Mouse (Mus musculus) frontal cortex, postnatal 14 days (tissue): ENCODE data around the gene Gramd1b.
A peak's percentile ranks its signal among the peaks of the same experiment; 100 is the strongest.

Source experiments
- DNase-seq, 2 experiments: peaks; one replicate each; pipeline ENCODE4 v3.0.0; 2022; ENCODE audit warnings: low spot score in 2 of 2

Gene Gramd1b

DNA sequence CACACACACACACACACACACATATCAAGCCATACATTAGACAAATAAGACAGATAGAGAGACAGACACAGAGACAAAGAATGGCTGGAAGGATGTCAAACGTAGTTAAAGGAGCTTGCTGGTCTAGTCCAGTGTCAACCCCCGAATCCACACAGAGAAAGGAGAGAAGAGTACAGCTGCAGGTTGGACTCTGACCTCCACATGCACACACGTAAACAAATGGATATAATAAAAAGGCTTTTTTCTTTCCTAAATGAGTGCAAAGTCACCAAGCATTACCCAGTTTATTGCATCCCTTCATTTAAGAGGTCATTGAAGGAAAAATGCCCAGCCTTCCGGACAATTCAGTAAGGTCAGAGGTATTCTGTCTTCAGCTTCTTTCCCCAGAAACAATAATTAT lies 161.0 kb downstream of the Gramd1b start:
- no peak for DNase-seq

DNA sequence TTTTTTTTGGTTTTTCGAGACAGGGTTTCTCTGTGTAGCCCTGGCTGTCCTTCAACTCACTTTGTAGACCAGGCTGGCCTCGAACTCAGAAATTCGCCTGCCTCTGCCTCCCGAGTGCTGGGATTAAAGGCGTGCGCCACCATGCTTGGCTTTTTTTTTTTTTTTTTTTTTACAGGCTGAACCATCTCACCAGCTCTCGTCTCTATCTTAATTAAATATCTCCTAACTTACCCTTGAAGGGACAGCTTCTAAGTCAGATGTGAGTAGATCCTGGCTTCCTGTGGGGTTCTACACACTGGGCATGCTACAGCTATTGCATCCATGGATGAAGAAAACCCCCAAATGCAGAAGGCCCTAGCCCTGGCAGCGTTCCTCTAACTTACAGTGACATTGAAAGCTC lies 164.4 kb downstream of the Gramd1b start:
- DNase-seq: no peak

DNA sequence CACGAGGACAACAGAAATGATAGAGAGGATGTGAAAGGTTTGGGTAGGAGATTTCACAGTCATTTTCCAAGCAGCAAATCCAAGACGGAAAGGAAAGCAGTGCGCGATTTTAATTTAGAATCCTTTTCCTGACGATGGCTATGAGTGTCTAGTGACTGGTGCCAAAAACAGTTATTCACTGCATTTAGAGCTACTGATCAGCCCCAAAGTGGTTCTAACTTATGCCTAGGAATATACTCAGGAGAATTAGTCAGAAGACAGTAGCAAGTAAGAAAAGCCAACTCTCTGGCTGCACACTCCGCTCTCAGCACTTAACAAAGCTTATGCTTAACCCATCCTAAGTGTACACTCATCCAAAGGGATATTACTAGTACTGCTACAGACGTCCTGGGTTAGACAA lies 166.9 kb downstream of the Gramd1b start:
- DNase-seq: no peak

DNA sequence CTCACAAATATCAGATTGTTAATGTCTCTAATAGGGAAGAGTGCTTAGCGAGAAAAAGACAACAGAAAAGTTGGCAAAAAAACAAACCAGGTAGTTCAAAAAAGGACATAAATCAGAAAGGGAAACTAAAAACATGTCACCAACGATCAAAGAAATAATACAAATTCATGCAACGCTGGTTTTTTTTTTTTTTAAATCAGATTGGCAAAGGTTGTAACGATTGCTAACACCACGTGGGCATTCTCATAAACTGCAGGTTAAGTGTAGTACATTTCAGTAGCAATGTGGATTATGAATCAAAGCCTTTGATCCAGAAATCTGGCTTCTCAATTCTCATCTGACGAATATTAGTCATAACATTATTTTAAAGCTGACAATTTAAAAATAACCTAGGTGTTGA lies 169.2 kb downstream of the Gramd1b start:
- no peak for DNase-seq

DNA sequence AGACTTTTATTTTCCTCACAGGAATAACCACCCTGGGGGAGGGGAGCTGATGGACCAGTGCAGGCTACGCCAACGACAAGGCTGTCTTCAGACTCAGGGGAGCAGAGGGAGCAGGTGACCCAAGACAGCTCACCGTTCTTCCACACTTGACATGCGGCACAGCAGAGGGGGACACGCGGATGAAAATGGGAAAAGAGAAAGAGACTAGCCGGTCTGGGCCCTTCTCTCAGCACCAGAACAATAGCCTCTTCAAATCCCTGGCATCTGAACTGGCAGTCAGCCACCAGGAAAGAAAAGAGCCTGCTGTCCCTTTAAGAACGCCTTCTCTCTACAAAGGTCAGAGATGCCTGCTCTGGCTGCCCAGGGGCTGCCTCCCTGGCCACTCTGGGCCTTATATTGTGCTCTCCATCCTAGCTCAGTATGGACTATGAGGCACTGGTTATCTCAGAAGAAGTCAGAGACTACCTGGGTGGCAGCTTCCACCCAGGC lies 172.7 kb downstream of the Gramd1b start:
- DNase-seq: no peak

DNA sequence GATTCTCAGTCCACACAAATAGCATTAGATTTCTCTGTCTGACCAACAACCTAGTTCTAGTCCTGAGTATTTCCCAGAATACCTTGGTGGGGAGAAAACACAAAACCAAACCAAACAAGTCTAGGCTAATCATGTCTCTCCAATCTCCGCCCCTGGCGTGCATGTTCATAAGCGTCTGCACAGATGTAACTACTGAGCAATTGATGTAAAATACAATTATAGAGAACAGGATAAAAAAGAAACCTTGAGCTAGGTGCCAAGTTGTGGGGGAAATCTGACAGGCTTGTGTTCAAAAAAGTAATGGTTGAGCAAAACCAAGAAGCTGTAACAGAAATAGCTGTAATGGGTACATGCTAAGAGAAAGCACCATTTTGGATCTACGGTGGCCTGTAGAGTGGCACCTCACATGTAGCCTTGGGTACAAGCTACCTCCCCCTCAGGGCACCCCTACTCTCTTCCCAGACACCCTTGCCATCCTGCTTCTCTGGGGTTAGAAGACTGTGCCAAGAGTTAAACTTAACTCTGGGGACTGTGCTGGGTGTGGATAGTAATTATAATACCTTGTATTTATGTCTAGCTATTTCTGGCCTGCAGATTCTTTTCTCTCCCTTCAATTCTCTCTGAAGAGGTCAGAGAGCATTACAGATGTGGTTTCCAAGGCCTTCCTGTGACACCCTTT lies 174.3 kb downstream of the Gramd1b start:
- DNase-seq: no peak

DNA sequence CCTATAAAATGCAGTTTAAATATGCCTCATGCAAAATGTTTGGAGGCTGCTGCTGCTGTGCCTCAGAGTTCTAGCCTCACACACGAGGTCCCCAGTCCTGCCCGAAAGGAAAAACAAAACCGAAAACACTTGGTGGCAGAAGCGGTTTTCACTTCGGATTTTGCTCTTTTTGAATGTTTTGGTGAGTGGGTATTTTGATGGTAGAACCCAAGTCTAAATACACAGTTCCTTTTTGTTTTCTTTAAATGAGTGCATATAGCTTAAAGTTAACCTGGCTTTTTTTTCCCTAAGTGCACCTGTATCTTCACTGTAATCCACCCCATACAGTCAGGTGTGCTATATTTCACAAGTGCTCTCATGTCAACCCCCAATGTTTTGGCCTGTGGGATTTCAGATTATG lies 174.8 kb downstream of the Gramd1b start:
- DNase-seq: no peak

DNA sequence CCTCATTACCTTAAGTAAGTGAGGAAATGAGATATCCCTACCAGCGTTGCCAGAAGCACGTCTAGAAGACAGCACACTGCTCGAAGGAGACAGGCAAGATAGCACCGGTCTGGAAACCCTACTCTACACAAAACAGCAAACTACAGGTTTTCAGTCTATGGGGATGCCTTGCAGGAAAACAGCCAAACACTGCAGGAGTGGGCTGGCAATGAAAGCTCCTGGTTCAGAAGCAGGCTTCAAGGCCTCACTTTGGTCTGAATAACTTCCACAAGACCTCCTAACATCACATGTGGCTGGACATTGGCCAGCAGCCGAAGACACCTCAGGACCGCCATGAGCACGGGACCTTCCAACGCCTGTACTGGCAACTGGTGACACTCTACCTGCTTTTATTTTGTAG lies 175.8 kb downstream of the Gramd1b start:
- DNase-seq: no peak

DNA sequence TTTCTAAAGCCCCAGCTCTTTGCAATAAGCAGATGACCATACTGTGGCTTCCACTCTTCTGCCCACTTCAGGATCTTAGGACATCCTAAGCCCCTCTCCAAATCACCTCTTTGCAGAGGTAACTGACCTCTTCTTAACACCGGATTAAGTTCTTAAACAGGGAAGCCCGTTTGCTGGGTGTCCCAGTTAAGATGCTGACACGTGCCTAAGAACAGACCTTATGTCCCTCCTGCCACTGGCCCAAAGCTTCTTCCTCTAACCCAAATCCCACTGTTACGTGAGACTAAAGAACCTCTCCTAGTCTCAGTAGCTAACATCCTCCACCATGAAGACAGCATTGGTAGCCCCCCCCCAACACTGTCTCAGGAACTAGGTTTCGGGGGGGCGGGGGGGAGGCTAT lies 177.6 kb downstream of the Gramd1b start:
- DNase-seq: no peak

DNA sequence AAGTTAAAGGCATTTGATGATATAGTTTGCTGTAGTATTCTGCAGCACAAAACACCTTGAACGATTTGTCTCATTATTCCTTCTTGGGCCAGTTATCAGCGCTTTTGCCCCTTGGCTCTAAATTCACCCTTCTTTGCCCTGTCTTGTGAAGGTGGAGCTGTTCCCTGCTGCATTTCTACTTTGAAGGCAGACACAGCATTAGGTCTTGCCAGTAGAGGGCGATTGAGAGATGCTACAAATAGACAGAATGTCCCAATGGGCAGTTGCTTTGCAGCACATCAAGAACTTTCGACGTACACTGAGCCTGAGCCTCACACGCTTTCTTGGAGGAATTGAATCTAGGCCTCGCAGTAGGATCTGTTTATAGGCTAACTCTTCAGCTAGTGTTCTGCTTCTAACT lies 180.5 kb downstream of the Gramd1b start:
- DNase-seq: peak in 1 of 2 experiments; percentile 57

DNA sequence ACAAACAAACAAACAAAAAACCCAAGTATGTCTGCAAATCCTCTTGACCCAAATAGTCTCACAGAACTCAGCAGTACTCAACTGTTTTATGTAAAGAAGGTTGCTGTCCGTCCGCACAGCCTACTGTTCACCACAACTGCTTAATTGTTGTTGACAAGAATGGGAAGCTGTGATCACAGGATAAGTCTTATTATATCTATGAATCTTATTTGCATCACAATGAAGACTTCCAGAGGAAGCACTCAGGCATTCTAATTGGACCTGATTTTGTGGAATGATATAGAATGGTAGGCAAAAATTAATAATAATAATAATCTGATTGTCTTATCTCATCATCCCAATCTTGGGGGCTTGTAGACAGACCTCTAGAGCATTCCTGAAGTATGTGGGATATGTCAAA lies 181.1 kb downstream of the Gramd1b start:
- no peak for DNase-seq

DNA sequence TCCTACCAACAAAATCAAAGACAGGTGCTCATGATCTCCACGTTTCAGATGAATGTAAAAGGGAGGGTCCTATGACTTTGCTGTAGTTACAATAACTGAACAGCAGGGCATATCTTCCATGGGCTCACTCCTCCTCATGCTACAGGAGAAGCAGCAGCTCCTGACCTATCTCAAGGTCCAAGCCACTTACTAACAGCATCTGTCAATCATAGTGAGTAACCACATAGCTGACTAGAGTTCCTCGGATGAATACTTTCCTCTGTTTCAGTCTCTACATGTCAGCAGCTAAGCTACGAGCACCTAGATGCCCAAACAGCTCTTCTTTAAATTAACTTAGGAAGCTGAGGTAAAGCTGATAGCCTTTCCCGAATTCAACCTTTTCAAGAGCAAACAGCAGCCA lies 181.6 kb downstream of the Gramd1b start:
- no peak for DNase-seq

DNA sequence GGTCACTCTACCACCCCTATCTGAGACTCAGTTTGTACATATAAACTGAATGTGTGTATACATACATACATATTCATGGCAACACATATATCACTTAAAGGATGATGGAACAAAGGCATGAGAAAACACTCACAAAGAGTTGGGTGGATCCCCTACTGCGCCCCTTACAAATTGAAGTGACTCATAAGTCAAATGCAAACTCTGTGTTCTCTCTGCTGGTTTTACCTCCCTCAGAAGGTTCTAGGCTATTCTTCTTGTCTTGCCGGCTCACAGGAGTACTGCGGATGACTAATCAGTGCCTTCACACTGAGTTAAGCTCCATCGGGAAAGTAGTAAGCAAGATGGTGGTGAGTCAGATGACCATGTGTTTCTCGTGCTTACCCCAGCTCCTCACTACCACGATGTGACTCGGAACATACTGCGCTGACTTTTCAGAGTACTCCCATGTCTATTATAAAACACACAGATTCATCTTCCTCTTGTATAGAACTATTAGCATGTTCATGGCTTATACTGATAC lies 182.4 kb downstream of the Gramd1b start:
- no peak for DNase-seq

DNA sequence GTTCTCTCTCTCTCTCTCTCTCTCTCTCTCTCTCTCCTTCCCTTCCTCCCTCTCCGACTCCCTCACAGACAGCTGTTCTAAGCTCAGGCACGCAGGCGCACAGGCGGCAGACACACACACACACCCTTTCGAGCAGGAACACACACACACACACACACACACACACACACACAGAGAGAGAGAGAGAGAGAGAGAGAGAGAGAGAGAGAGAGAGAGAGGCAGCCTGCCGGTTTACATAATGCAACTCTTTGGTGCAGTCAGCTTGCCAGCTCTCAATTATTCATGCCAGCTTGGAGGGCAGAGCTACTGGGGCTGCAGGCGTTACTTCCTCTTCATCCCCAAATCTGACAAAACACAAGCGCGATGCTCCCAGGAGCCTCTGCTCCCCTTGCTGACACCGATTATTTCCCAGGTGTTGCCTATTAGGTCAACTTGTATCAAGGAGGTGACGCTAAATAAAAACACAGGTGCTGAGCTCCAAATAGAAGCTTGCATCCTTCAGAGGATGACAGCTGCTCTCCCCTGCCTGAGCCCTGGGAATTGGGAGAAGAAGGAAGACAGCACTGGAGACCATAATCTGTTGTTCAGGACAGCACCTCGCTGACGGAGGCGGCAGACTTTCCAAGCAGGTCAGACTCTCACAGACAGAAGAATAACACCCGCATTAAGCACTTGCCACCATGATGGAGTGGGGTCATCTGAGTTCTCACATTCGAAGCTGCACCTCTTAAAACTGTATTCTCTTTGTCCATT lies 184.8 kb downstream of the Gramd1b start:
- peak; percentile 61 to 69 for DNase-seq

DNA sequence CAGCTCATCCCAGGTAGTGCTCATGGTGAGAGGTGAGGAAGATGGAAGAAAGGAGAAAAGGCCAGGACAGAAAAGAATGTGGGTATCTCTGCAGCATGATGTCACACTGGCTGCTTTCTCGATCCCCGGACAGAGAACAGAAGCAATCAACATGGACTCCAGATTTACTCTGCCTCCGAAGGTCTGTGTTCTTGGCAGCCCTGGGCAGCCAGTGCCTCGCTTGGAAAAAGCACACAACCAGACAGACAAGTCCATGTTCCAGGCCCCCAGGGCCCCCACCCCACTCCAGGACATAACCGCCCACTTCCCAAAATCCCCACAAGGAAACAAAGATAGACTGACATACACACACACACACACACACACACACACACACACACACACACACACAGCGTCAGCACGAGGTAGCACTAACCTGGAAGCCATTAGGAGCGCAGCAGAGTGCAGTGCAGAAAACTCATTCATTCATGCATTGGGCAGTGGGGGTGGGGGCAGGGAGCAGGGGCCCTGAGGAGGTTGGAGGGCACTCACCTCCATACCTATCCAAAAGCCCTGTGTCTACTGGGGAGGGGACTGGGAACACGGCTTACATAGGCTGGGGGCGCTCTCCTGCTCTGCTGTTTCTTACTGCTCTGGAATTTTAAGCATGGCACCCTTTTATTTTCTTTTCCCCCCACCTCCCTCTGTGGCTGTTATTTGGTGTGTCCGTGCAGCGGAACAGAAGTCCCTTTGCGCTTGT lies 185.5 kb downstream of the Gramd1b start:
- DNase-seq: no peak

DNA sequence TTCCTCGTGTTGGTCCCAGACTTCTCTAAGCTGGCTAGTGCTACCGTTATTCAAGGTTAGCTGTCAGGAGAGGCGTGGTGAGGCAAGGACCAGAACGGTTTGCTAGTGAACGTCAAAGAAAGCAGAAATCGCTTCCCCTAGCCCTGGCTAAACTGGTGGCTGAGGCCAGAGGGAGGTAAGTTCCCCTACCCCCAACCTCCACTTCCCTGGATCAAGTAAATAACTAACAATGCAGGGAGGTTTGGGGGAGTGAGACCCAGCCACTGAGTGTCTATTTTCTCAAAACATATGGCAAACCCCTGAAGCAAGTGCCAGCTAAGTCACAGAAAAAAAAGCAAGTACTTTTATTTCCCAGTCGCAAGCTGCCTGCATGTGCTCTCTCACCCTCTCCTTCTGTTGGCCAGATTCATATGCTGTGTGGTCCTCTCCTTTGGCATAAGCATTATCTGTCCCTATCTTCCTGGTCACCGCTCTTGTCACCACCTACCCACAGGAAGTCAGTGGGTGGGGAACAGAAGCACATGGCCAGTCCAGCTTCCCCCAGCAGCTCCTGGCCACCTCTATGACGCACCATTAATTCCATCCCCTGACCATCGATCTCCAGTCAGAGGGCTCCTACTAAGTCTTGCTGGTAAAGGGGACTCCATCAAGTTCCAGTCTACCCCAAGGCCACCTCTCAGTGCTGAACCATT lies 186.2 kb downstream of the Gramd1b start:
- DNase-seq: no peak

DNA sequence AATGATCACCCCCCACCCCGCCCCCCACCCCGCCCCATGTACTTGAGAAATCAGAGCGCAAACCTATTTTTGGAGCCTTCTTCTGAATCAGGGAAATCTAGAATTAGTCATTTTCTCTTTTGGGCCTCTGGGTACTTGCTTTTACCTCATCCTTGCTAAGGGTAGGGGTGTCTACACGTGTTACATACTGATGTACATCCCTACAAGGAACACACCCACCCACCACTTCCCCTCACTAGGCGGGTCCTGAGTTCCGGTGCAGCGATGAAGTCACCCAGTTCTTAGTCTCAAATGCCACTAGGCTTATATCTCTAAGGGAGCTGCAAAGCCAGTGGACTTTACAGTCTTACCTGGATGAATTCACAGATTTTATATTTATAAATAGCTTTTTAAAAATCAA lies 187.4 kb downstream of the Gramd1b start:
- DNase-seq: no peak

DNA sequence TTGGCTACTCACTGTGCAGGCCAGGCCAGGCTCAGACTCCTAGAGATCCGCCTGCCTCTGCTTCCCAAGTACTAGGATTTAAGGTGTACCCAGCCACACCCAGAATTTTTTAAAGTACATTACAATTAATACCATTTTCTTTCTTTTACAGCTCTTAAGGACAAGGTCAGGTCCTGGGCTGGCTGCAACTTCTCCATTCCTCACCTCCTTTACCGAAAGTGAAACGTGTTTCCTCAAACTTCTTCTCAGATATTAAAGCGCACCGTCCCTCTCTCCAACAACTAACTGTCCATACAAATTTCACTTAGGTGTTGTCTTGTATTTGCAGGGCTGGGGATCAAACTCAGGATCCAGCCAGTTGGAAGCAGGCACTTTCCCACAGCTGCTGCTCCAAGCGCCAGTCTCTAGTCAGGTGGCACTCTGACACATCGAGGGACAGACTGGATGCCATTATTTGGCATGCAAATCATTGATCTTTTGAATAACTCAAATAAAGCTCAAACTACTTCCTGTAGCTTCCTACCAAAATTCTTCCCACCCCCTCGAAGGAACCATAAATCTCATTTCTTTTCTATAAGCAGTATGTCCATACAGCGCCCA lies 188.0 kb downstream of the Gramd1b start:
- no peak for DNase-seq

DNA sequence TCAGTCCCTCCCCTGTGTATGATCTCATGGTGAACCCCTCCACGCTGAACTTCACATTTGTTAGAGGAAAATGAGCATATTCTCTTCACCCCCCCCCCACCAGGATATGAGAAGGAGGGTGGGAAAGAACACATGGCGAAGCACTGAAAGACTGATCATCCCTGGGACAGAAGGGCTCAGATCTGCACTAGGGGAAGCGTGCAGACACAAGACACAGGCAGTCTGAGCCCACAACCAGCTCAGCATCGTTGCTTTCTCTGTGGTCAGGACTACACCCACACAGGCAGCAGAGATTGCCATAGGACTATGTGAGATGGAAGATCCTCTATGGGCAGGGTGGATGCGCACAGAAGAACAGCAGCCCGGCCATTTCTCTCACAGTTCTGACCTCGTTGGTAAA lies 189.1 kb downstream of the Gramd1b start:
- no peak for DNase-seq

DNA sequence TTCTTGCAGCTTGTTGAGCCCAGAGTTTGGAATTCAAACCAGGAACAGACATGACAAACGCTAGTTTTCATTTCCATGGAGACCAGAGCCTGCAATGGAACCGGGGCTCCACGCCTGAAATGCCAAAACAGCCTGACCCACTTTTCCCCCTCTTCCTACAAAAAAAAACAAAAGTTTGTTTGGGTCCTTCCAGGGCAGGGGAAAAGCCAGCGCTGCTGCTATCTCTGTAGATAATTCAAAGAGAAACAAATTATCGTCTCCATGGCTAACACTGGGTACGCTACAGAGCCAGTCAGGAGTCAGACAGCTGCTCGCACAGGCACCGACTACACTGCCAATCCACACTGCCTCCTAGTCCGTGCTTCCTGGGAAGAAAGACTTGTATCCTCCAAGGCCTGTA lies 191.6 kb downstream of the Gramd1b start:
- no peak for DNase-seq

DNA sequence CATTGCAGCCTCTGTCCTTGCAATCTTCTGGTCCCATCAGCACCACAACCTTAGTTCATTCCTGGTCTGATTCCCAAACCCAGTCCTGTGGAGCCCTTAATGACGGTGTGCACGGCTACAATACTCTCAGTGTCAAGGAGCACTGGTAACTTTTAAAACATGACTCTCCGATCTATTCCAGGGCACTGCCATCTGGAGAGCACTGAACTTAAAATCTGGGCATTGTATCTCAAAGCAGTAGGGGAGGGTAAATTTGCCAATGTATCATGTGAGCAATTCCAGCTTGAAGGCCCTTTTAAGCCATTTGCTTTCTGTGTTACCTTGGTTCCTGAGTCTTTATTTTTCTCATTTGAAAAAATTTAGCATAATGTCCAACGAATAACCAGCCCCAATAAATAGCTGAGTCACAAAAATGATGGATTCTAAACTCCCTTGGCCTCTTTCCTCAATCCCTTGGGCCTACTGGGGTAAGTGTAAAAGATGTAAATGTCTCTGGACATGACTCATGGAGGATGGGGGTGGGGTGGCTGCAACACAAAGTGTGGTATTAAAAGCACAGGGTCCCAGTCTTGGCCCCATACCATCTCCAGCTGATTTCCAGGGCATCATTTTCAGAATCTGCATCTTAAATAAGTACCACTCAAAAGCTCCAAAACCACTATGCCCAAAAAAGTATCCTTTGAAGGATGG lies 193.9 kb downstream of the Gramd1b start:
- DNase-seq: no peak
